Mouse (Mus musculus): Measurements from ENCODE around the gene Gpc5.

The Gpc5 gene

GRCm38 (mm10) chr14:116127943-116128342, 1035.9 kb downstream of the Gpc5 start:
- ChIA-PET POLR2A (no interaction called here), CTCF (no interaction called here)

- POLR2A ChIA-PET, result no interaction called here
- CTCF ChIA-PET, result interaction anchor here in 1 of 4 experiments (0.6 kb wide), 1 partner anchor 496 kb away, joined by 3 read pairs; no protein-coding TSS in a partner anchor
These were observed 1045.3 kb downstream of the Gpc5 start for GRCm38 (mm10) chr14:116137330-116137729.

- CTCF ChIA-PET, result no interaction called here
- POLR2A ChIA-PET, result no interaction called here
These were observed 1045.8 kb downstream of the Gpc5 start for GRCm38 (mm10) chr14:116137772-116138171.

GRCm38 (mm10) chr14:116162586-116162985, 1070.6 kb downstream of the Gpc5 start:
- ChIA-PET POLR2A (no interaction called here), CTCF (no interaction called here)

GRCm38 (mm10) chr14:116167401-116167800, 1075.4 kb downstream of the Gpc5 start:
- ChIA-PET CTCF (interaction anchor here in 1 of 4 experiments (0.6 kb wide), 1 partner anchor 993 kb away, joined by 3 read pairs; no protein-coding TSS in a partner anchor), POLR2A (no interaction called here)

GRCm38 (mm10) chr14:116169129-116169528, 1077.1 kb downstream of the Gpc5 start:
- POLR2A ChIA-PET, result no interaction called here
- CTCF ChIA-PET, result no interaction called here

GRCm38 (mm10) chr14:116186981-116187380, 1095.0 kb downstream of the Gpc5 start:
- POLR2A ChIA-PET, result no interaction called here

GRCm38 (mm10) chr14:116206977-116207376, 1115.0 kb downstream of the Gpc5 start:
- CTCF ChIA-PET, result interaction anchor here in 1 of 4 experiments (0.5 kb wide), 1 partner anchor 1675 kb away, joined by 3 read pairs; no protein-coding TSS in a partner anchor

More at GRCm38 (mm10) chr14:116186981-116187380, 1095.0 kb downstream of the Gpc5 start:
- CTCF ChIA-PET, result interaction anchor here in 1 of 4 experiments (0.6 kb wide), 1 partner anchor 733 kb away, joined by 3 read pairs; no protein-coding TSS in a partner anchor

GRCm38 (mm10) chr14:116208581-116208980, 1116.6 kb downstream of the Gpc5 start:
- POLR2A ChIA-PET, result no interaction called here
- CTCF ChIA-PET, result no interaction called here

More at GRCm38 (mm10) chr14:116206977-116207376, 1115.0 kb downstream of the Gpc5 start:
- POLR2A ChIA-PET, result no interaction called here

- ChIA-PET POLR2A (no interaction called here), CTCF (no interaction called here)
These were observed 1117.0 kb downstream of the Gpc5 start for GRCm38 (mm10) chr14:116209045-116209444.

- POLR2A ChIA-PET, result no interaction called here
- CTCF ChIA-PET, result no interaction called here
These were observed 1118.3 kb downstream of the Gpc5 start for GRCm38 (mm10) chr14:116210304-116210703.

- ChIA-PET POLR2A (no interaction called here), CTCF (interaction anchor here in 1 of 4 experiments (0.5 kb wide), 1 partner anchor 1726 kb away, joined by 4 read pairs; no protein-coding TSS in a partner anchor)
These were observed 1120.0 kb downstream of the Gpc5 start for GRCm38 (mm10) chr14:116212029-116212428.

GRCm38 (mm10) chr14:116258126-116258525, 1166.1 kb downstream of the Gpc5 start:
- ChIA-PET CTCF (no interaction called here), POLR2A (no interaction called here)

- ChIA-PET CTCF (no interaction called here), POLR2A (no interaction called here)
These were observed 1216.5 kb downstream of the Gpc5 start for GRCm38 (mm10) chr14:116308541-116308940.

GRCm38 (mm10) chr14:116317491-116317890, 1225.5 kb downstream of the Gpc5 start:
- CTCF ChIA-PET, result no interaction called here
- POLR2A ChIA-PET, result no interaction called here

- ChIA-PET POLR2A (no interaction called here), CTCF (no interaction called here)
These were observed 1244.2 kb downstream of the Gpc5 start for GRCm38 (mm10) chr14:116336182-116336581.

- ChIA-PET POLR2A (no interaction called here), CTCF (no interaction called here)
These were observed 1246.4 kb downstream of the Gpc5 start for GRCm38 (mm10) chr14:116338395-116338794.

- ChIA-PET POLR2A (no interaction called here), CTCF (no interaction called here)
These were observed 1256.5 kb downstream of the Gpc5 start for GRCm38 (mm10) chr14:116348560-116348959.

GRCm38 (mm10) chr14:116384602-116385001, 1292.6 kb downstream of the Gpc5 start:
- ChIA-PET POLR2A (no interaction called here), CTCF (no interaction called here)

- CTCF ChIA-PET, result no interaction called here
- POLR2A ChIA-PET, result no interaction called here
These were observed 1323.5 kb downstream of the Gpc5 start for GRCm38 (mm10) chr14:116415511-116415910.

GRCm38 (mm10) chr14:116448219-116448618, 1356.2 kb downstream of the Gpc5 start:
- CTCF ChIA-PET, result no interaction called here
- POLR2A ChIA-PET, result no interaction called here

- ChIA-PET POLR2A (no interaction called here), CTCF (no interaction called here)
These were observed 1361.3 kb downstream of the Gpc5 start for GRCm38 (mm10) chr14:116453356-116453755.
